Mouse (Mus musculus) CH12.LX (cell line): Measurements from ENCODE around the gene Il10ra. TPM values are rescaled to one million over a fixed set of nuclear protein-coding genes. Genes with fewer than 3 reads are reported as not detected.

Experiments
- DNase-seq: peaks from one replicate; pipeline ENCODE4 v3.0.0-alpha.2; 2013; ENCODE audit errors: extremely low read depth
- H3K27ac ChIP-seq: 2 replicates; pipeline ENCODE4 v1.5.1; 2012; ENCODE audit warnings: low read depth, mild to moderate bottlenecking, control low read depth, moderate library complexity; ENCODE audit not compliant: insufficient read depth
- H3K27me3 ChIP-seq: replicated peaks from 2 replicates; pipeline ENCODE3; 2012; ENCODE audit warnings: inconsistent platforms
- H3K36me3 ChIP-seq, 2 experiments: replicated peaks in 1 of 2; 2 replicates each; pipeline versions ENCODE3 to v1.6.1; 2012; ENCODE audit warnings: inconsistent platforms in 1 of 2, low read length in 1 of 2, mild to moderate bottlenecking in 1 of 2, mixed read lengths in 1 of 2, moderate library complexity in 1 of 2; ENCODE audit not compliant: control insufficient read depth in 1 of 2, insufficient read depth in 1 of 2
- H3K4me1 ChIP-seq, 2 experiments: 2 replicates each; pipeline ENCODE4 v1.6.1; 2012; ENCODE audit warnings: inconsistent platforms in 1 of 2, moderate library complexity in 1 of 2; ENCODE audit not compliant: insufficient read depth in 2 of 2, control insufficient read depth in 1 of 2
- H3K4me2 ChIP-seq: 2 replicates; pipeline ENCODE4 v1.6.1; 2012; ENCODE audit warnings: low read depth, mild to moderate bottlenecking, control low read depth; ENCODE audit not compliant: poor library complexity, insufficient read depth, severe bottlenecking
- H3K4me3 ChIP-seq, 3 experiments: fragments of 150-350 bp in 1 of 3; sonication (generic) in 1 of 3; replicated peaks in 1 of 3; 2 replicates each; pipeline versions ENCODE3 to v1.5.1; 2011 to 2012; ENCODE audit warnings: low read depth in 2 of 3, low read length in 2 of 3, mild to moderate bottlenecking in 2 of 3, moderate library complexity in 2 of 3, control low read depth in 1 of 3, improper control_type of control experiment in 1 of 3, inconsistent platforms in 1 of 3, mixed read lengths in 1 of 3; ENCODE audit not compliant: poor library complexity in 1 of 3
- H3K79me2 ChIP-seq: replicated peaks from 2 replicates; pipeline ENCODE4 v1.6.1; 2012; ENCODE audit warnings: mild to moderate bottlenecking, moderate library complexity; ENCODE audit not compliant: control insufficient read depth, poor library complexity, insufficient read depth, severe bottlenecking; ENCODE audit errors: extremely low read depth
- H3K9ac ChIP-seq: 2 replicates; pipeline ENCODE4 v1.6.1; 2012; ENCODE audit warnings: low read depth, mild to moderate bottlenecking, control low read depth, moderate library complexity; ENCODE audit not compliant: insufficient read depth
- H3K9me3 ChIP-seq: replicated peaks from 2 replicates; pipeline ENCODE3; 2012; ENCODE audit warnings: low read length, inconsistent platforms, mixed read lengths
- CHD2 ChIP-seq: IDR thresholded peaks from 2 replicates; pipeline ENCODE4 v1.6.1; 2011; ENCODE audit warnings: low read length, improper control_type of control experiment
- ELF1 ChIP-seq: IDR thresholded peaks from 2 replicates; pipeline ENCODE4 v1.6.1; 2014; ENCODE audit warnings: low read depth, mild to moderate bottlenecking, inconsistent platforms, low read length, improper control_type of control experiment
- EP300 ChIP-seq: IDR thresholded peaks from 2 replicates; pipeline ENCODE4 v1.6.1; 2011; ENCODE audit warnings: low read length, improper control_type of control experiment
- ETS1 ChIP-seq: conservative IDR thresholded peaks from 2 replicates; pipeline ENCODE4 v1.6.1; 2012; ENCODE audit warnings: low read depth, mild to moderate bottlenecking, inconsistent platforms, low read length, improper control_type of control experiment, moderate library complexity
- HCFC1 ChIP-seq: IDR thresholded peaks from 2 replicates; pipeline ENCODE4 v1.6.1; 2012; ENCODE audit warnings: low read depth, mild to moderate bottlenecking, inconsistent platforms, low read length, improper control_type of control experiment
- IRF4 ChIP-seq: IDR thresholded peaks from 2 replicates; pipeline ENCODE4 v1.6.1; 2014; ENCODE audit warnings: low read depth, mild to moderate bottlenecking, inconsistent platforms, low read length, improper control_type of control experiment
- JUN ChIP-seq: IDR thresholded peaks from 2 replicates; pipeline ENCODE4 v1.6.1; 2011; ENCODE audit warnings: low read depth, mild to moderate bottlenecking, low read length, improper control_type of control experiment, moderate library complexity; ENCODE audit not compliant: insufficient read depth
- JUND ChIP-seq: conservative IDR thresholded peaks from 2 replicates; pipeline ENCODE4 v1.6.1; 2011; ENCODE audit warnings: low read depth, low read length, improper control_type of control experiment
- KAT2A ChIP-seq: IDR thresholded peaks from 2 replicates; pipeline ENCODE4 v1.6.1; 2012; ENCODE audit warnings: low read length, improper control_type of control experiment, inconsistent platforms; ENCODE audit not compliant: insufficient replicate concordance
- MAFK ChIP-seq: IDR thresholded peaks from 2 replicates; pipeline ENCODE4 v1.6.1; 2011; ENCODE audit warnings: low read length, improper control_type of control experiment; ENCODE audit not compliant: insufficient replicate concordance
- MAX ChIP-seq: IDR thresholded peaks from 2 replicates; pipeline ENCODE4 v1.6.1; 2011; ENCODE audit warnings: low read length, improper control_type of control experiment
- MAZ ChIP-seq: IDR thresholded peaks from 2 replicates; pipeline ENCODE4 v1.6.1; 2012; ENCODE audit warnings: low read depth, mild to moderate bottlenecking, inconsistent platforms, low read length, improper control_type of control experiment, moderate library complexity
- MEF2A ChIP-seq: IDR thresholded peaks from 2 replicates; pipeline ENCODE4 v1.6.1; 2014; ENCODE audit warnings: low read depth, mild to moderate bottlenecking, inconsistent platforms, low read length, improper control_type of control experiment, borderline replicate concordance
- MYC ChIP-seq: IDR thresholded peaks from 2 replicates; pipeline ENCODE4 v1.6.1; 2011; ENCODE audit warnings: low read depth, mild to moderate bottlenecking, improper control_type of control experiment, low read length
- NRF1 ChIP-seq: IDR thresholded peaks from 2 replicates; pipeline ENCODE4 v1.6.1; 2014; ENCODE audit warnings: low read depth, mild to moderate bottlenecking, inconsistent platforms, low read length, improper control_type of control experiment, moderate library complexity
- PAX5 ChIP-seq: IDR thresholded peaks from 2 replicates; pipeline ENCODE4 v1.6.1; 2012; ENCODE audit warnings: low read length, inconsistent platforms, mixed read lengths
- POLR2A ChIP-seq: IDR thresholded peaks from 2 replicates; pipeline ENCODE4 v1.6.1; 2011; ENCODE audit warnings: low read depth, mild to moderate bottlenecking, improper control_type of control experiment, low read length
- RCOR1 ChIP-seq: conservative IDR thresholded peaks from 2 replicates; pipeline ENCODE4 v1.6.1; 2012; ENCODE audit warnings: low read depth, mild to moderate bottlenecking, inconsistent platforms, low read length, improper control_type of control experiment
- SIN3A ChIP-seq: IDR thresholded peaks from 2 replicates; pipeline ENCODE4 v1.6.1; 2012; ENCODE audit warnings: low read length, improper control_type of control experiment, inconsistent platforms
- SMC3 ChIP-seq: IDR thresholded peaks from 2 replicates; pipeline ENCODE4 v1.6.1; 2011; ENCODE audit warnings: low read depth, low read length, improper control_type of control experiment
- TBP ChIP-seq: conservative IDR thresholded peaks from 2 replicates; pipeline ENCODE4 v1.6.1; 2011; ENCODE audit warnings: low read depth, low read length, improper control_type of control experiment
- TCF12 ChIP-seq: IDR thresholded peaks from 2 replicates; pipeline ENCODE4 v1.6.1; 2014; ENCODE audit warnings: low read depth, mild to moderate bottlenecking, inconsistent platforms, low read length, improper control_type of control experiment
- USF2 ChIP-seq: conservative IDR thresholded peaks from 2 replicates; pipeline ENCODE4 v1.6.1; 2011; ENCODE audit warnings: low read depth, low read length, improper control_type of control experiment
- ZKSCAN1 ChIP-seq: IDR thresholded peaks from 2 replicates; pipeline ENCODE4 v1.6.1; 2012; ENCODE audit warnings: low read depth, inconsistent platforms, low read length, improper control_type of control experiment, borderline replicate concordance
- dilution Hi-C: fragments of 300-500 bp; cut with MboI; formaldehyde crosslinking; loops from 2 replicates; pipeline ENCODE4 v1.14.3; 2020; ENCODE audit warnings: low sequenced_read_pairs; ENCODE audit not compliant: extremely low pct_unique_long_range_greater_than_20kb, extremely low pct_ligation_motif_present
- in situ Hi-C: fragments of 300-500 bp; cut with MboI; formaldehyde crosslinking; loops from 3 replicates; pipeline ENCODE4 v1.14.3; 2019; ENCODE audit warnings: low sequenced_read_pairs, low pct_ligation_motif_present, low pct_unique_long_range_greater_than_20kb, mixed read lengths
- polyA plus RNA-seq: library from polyadenylated mRNA; unstranded; fragments of >175 nt; gene quantifications from 2 replicates; pipeline ENCODE4 v1.2.1, GENCODE M21; 2012; ENCODE audit warnings: low read depth; ENCODE audit not compliant: insufficient read length
- total RNA-seq, 2 experiments: library from RNA; depleted of rRNA; stranded (reverse); fragments of 300-350 nt in 1 of 2; fragments of >200 nt in 1 of 2; gene quantifications; 2 replicates each; pipeline ENCODE4 v1.2.3; 2012 to 2014

The Il10ra gene
- total and polyA plus RNA-seq, 3 experiments, result 3.1 to 5.1 (median 3.9) TPM

DNA sequence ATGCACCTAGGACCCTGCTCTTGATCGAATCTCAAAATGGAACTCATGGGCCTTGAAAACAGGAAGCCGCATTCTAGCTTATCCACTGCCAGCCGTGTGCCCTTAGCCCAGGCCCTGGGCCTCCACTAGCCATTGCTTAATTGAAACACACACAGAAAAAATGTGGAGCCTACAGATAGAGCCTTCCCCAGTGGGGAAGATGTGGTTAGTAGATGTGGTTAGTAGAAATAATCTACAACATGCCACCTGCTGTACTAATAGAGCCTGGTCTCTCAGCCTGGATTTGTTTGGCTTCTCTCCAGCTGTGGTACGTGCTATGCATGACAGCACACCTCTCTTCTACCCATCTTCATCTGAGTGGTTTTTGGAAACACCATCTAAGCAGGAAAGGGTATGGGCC lies 5.3 kb upstream of the Il10ra start:
- no peaks in the 10 kb centered on the region for H3K36me3 ChIP-seq
- in situ Hi-C loops, result no loop called here
- peaks cover 14 to 76% of the 10 kb centered on the region in 2 experiments for H3K4me1 ChIP-seq
- TF ChIP-seq MAZ, result 0 out of 2 replicates have a peak, but pooled peaks have one; percentile 15
- TF ChIP-seq ETS1, result 0 out of 2 replicates have a peak, but pooled peaks have one; percentile 24
- 0 out of 2 replicates have a peak, but pooled peaks have one; percentile 20 for TF ChIP-seq TCF12
- no peak for TF ChIP-seq CHD2
- TF ChIP-seq ELF1, result 0 out of 2 replicates have a peak, but pooled peaks have one; percentile 2
- H3K9me3 ChIP-seq, result no peaks in the 10 kb centered on the region
- DNase-seq, result peak; percentile 70
- H3K79me2 ChIP-seq, result no peaks in the 10 kb centered on the region
- no peak overlapping the region for H3K4me3 ChIP-seq
- dilution Hi-C loops, result no loop called here
- H3K27me3 ChIP-seq, result no peaks in the 10 kb centered on the region
- no peak overlapping the region for H3K27ac ChIP-seq
- no peak overlapping the region for H3K4me2 ChIP-seq
- H3K9ac ChIP-seq, result no peak overlapping the region

DNA sequence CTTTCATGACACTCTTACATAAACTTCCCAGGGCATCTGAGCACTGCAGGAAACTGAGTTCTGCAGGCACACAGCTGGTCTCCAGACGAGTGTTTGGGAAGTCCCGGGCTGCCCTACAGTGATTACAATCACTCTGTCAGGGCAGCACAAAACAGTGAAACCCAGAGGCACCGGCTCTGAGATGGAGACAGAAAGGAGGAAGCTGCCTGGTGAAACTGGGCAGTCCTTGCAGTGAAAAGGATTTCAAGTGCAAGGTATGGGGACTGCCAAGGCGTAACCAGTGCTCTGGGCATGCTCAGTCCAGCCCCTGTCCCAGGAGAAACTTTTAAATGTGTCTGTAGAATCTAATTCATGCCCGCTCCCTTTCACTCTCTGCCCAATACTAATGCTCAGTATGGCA lies 3.3 kb upstream of the Il10ra start:
- in situ Hi-C loops, result no loop called here
- TF ChIP-seq TCF12 (peak; percentile 52), SMC3 (no peak), ETS1 (peak; percentile 80), JUN (no peak), MAX (no peak), NRF1 (peak; percentile 82), EP300 (0 out of 2 replicates have a peak, but pooled peaks have one; percentile 15), ELF1 (peak; percentile 52; the same call in 1 of the 2 replicates)
- TF ChIP-seq, all 38 proteins: peak for 5
- Histone ChIP-seq H3K4me3 (no peak overlapping the region), H3K27me3 (no peaks in the 10 kb centered on the region), H3K4me1 (peaks cover 18 to 90% of the 10 kb centered on the region in 2 experiments), H3K36me3 (no peaks in the 10 kb centered on the region), H3K27ac (0 out of 2 replicates have a peak overlapping the region, but pooled peaks have one; percentile 20), H3K79me2 (no peaks in the 10 kb centered on the region), H3K4me2 (peak overlapping the region; percentile 58), H3K9ac (no peak overlapping the region), H3K9me3 (no peaks in the 10 kb centered on the region)
- dilution Hi-C loops, result no loop called here
- DNase-seq, result peak; percentile 70

DNA sequence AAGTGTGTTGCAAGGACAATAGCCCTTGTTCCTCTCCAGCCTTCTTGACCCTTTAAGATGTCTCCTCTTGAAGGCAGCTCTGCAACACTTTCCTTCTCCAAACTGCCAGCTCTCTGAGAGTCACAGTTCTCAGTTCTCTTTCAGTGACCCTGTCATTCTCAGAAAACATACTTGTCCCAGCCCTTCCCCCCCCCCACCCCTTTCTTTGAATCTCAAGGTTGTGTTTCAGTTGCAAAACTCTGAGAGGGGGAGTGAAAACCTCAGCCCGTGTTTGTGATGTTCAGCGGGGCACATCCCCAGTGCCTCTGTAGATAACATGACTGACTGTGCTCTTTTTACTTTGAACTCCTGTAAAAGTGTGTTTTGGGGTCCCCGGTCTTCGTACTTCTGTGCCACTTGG lies 870 bp downstream of the Il10ra start:
- Histone ChIP-seq H3K4me3 (peak overlapping the region; percentile 33 to 69 (median 57)), H3K27me3 (no peaks in the 10 kb centered on the region), H3K4me1 (peaks cover 16 to 87% of the 10 kb centered on the region in 2 experiments), H3K36me3 (peaks cover 10 to 31% of the 10 kb centered on the region in 2 experiments), H3K9me3 (no peaks in the 10 kb centered on the region), H3K4me2 (peak overlapping the region; percentile 89), H3K9ac (peak overlapping the region; percentile 52; the same call in 1 of the 2 replicates), H3K27ac (no peak overlapping the region), H3K79me2 (no peaks in the 10 kb centered on the region)
- in situ Hi-C loops, result no loop called here
- no peak for DNase-seq
- dilution Hi-C loops, result no loop called here
- 0 out of 2 replicates have a peak, but pooled peaks have one; percentile 14 for TF ChIP-seq MAFK
- TF ChIP-seq RCOR1, result 0 out of 2 replicates have a peak, but pooled peaks have one; percentile 13
- 0 out of 2 replicates have a peak, but pooled peaks have one; percentile 25 for TF ChIP-seq JUND
- no peak for TF ChIP-seq ZKSCAN1
- TF ChIP-seq SIN3A, result peak; percentile 45; the same call in 1 of the 2 replicates
- TF ChIP-seq MAZ, result 0 out of 2 replicates have a peak, but pooled peaks have one; percentile 42
- TF ChIP-seq ELF1, result no peak
- no peak for TF ChIP-seq JUN
- no peak for TF ChIP-seq HCFC1
- TF ChIP-seq MYC, result no peak
- no peak for TF ChIP-seq POLR2A
- TF ChIP-seq TBP, result no peak
- no peak for TF ChIP-seq KAT2A
- peak; percentile 80 for TF ChIP-seq CHD2
- no peak for TF ChIP-seq USF2
- TF ChIP-seq EP300, result peak; percentile 69
- peak; percentile 86 for TF ChIP-seq IRF4
- TF ChIP-seq PAX5, result no peak
- no peak for TF ChIP-seq NRF1
- TF ChIP-seq MEF2A, result 0 out of 2 replicates have a peak, but pooled peaks have one; percentile 32
